Mouse (Mus musculus) heart, postnatal 0 days (tissue): Measurements from ENCODE around the gene Zfand3.

Source experiments
- CTCF ChIP-seq: IDR thresholded peaks from 2 replicates; pipeline ENCODE4 v1.5.1; 2016; ENCODE audit warnings: antibody characterized with exemption, control low read depth, low read depth
- EP300 ChIP-seq: IDR thresholded peaks from 2 replicates; pipeline ENCODE4 v1.6.1; 2016; ENCODE audit warnings: antibody characterized with exemption, low read depth

DNA sequence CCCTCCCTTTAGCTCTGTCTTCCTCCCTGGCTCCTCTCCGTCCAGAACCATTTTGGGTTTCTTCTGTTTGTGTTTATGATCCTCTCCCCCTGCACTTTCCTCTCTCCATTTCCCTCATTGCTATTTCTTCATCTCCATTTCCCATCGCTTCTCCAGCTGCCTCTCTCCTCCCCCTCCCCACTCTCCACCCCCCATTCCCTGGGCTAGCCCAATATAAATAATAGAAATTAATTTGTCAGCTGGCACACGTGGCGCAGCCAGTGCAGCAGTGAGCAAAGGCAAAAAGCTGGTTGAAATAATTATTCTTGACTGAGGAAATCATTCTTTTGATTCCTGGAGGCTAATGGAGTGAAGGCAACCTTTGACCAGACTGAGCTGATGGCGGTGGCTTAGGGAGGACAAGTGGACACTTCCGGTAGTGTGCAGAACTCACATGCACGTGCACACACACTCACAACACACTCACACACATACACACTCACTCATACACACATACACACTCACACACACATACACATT is 34.4 kb upstream of the Zfand3 start, which contains the start of gene Mdga1:
- TF ChIP-seq CTCF (no peak), EP300 (no peak)
